ENCODE assay signal across 8 mouse cellular contexts in genomic region chr11:35922205-35922873, GRCm38 (mm10). TPM values are rescaled to one million over a fixed set of nuclear protein-coding genes. Genes with fewer than 3 reads are reported as not detected.
DNase-seq lines count a peak whose midpoint lies in the region; ATAC-seq lines count a peak whose summit lies in the region.

No protein-coding gene starts in this region.

- no peak; the same call in 1 of the 2 replicates for ATAC-seq in heart, embryonic 16.5 days (replicated peaks; ENCODE audit: extremely low read depth, insufficient read depth, low FRiP score)
- no peak for ATAC-seq in heart, embryonic 11.5 days (replicated peaks; ENCODE audit: insufficient number of reproducible peaks, low FRiP score, low TSS enrichment)
- ATAC-seq in intestine, embryonic 16.5 days = peak; percentile 15

- H3K27me3 ChIP-seq in heart, embryonic 16.5 days (ENCODE audit: control insufficient read depth, insufficient read depth, low read length) = no peaks in the 10 kb centered on the region
- no peaks in the 10 kb centered on the region for H3K27me3 ChIP-seq in heart, embryonic 11.5 days (ENCODE audit: control insufficient read depth, insufficient read depth, low read length)
- no peaks in the 10 kb centered on the region for H3K27me3 ChIP-seq in intestine, embryonic 16.5 days (replicated peaks; ENCODE audit: control insufficient read depth, insufficient read depth, low read length)

- 34% methylated on average over 12 of the region's 12 CpGs for WGBS in heart, embryonic 16.5 days
- WGBS in heart, embryonic 11.5 days (ENCODE audit: insufficient replicate concordance) = 39% methylated on average over 12 of the region's 12 CpGs
- WGBS in intestine, embryonic 16.5 days = 22% methylated on average over 12 of the region's 12 CpGs

- no peak overlapping the region for H3K27ac ChIP-seq in heart, embryonic 16.5 days (ENCODE audit: low read length)
- no peak overlapping the region for H3K27ac ChIP-seq in heart, embryonic 11.5 days (ENCODE audit: low read depth, low read length)
- peak overlapping the region; percentile 29 for H3K27ac ChIP-seq in intestine, embryonic 16.5 days (ENCODE audit: low read length)

- H3K9ac ChIP-seq in heart, embryonic 16.5 days (ENCODE audit: low read length) = no peak overlapping the region
- H3K9ac ChIP-seq in heart, embryonic 11.5 days (ENCODE audit: low read depth, low read length) = no peak overlapping the region
- 0 out of 2 replicates have a peak overlapping the region, but pooled peaks have one; percentile 30 for H3K9ac ChIP-seq in intestine, embryonic 16.5 days (ENCODE audit: low read depth, low read length)

- peaks cover 3% of the 10 kb centered on the region; the same call in 1 of the 2 replicates for H3K9me3 ChIP-seq in heart, embryonic 16.5 days (replicated peaks; ENCODE audit: control insufficient read depth, low read length)
- H3K9me3 ChIP-seq in heart, embryonic 11.5 days (replicated peaks; ENCODE audit: control insufficient read depth, low read length) = no peaks in the 10 kb centered on the region; the same call in 1 of the 2 replicates
- H3K9me3 ChIP-seq in intestine, embryonic 16.5 days (ENCODE audit: control insufficient read depth, low read length) = no peaks in the 10 kb centered on the region

- no peaks in the 10 kb centered on the region for H3K4me1 ChIP-seq in heart, embryonic 16.5 days (ENCODE audit: control insufficient read depth, insufficient read depth, low read length)
- 0 out of 2 replicates have a peak, but pooled peaks cover 2% of the 10 kb centered on the region for H3K4me1 ChIP-seq in heart, embryonic 11.5 days (ENCODE audit: control insufficient read depth, insufficient read depth, low read length)
- peaks cover 48% of the 10 kb centered on the region for H3K4me1 ChIP-seq in intestine, embryonic 16.5 days (ENCODE audit: control insufficient read depth, insufficient read depth, low read length)

- DNase-seq in ZHBTc4 (ENCODE audit: low read depth, low spot score) = peak; percentile 63
- peak; percentile 32 for DNase-seq in lung, postnatal 14 days
- no peak for DNase-seq in right cerebral cortex, postnatal 25 days
- no peak for DNase-seq in frontal cortex, adult 2 months (ENCODE audit: extremely low spot score in 1 of 2, low spot score in 1 of 2)
- DNase-seq in spleen, postnatal 14 days (ENCODE audit: low spot score in 2 of 2) = no peak

- H3K4me2 ChIP-seq in heart, embryonic 16.5 days (ENCODE audit: low read depth, low read length) = peak overlapping the region; percentile 13; the same call in 1 of the 2 replicates
- H3K4me2 ChIP-seq in heart, embryonic 11.5 days = no peak overlapping the region
- H3K4me2 ChIP-seq in intestine, embryonic 16.5 days (ENCODE audit: low read depth, low read length) = peak overlapping the region; percentile 28; the same call in 1 of the 2 replicates

- H3K36me3 ChIP-seq in heart, embryonic 16.5 days (ENCODE audit: control insufficient read depth, insufficient read depth) = no peaks in the 10 kb centered on the region
- no peaks in the 10 kb centered on the region for H3K36me3 ChIP-seq in heart, embryonic 11.5 days (ENCODE audit: control insufficient read depth, insufficient read depth, low read length)
- H3K36me3 ChIP-seq in intestine, embryonic 16.5 days (ENCODE audit: control insufficient read depth, insufficient read depth, low read length) = no peaks in the 10 kb centered on the region

- H3K4me3 ChIP-seq in heart, embryonic 16.5 days (ENCODE audit: low read length) = no peak overlapping the region
- H3K4me3 ChIP-seq in heart, embryonic 11.5 days (ENCODE audit: low read depth, low read length) = no peak overlapping the region
- H3K4me3 ChIP-seq in intestine, embryonic 16.5 days (ENCODE audit: low read length) = no peak overlapping the region

RNA-seq across cellular contexts. Expression of gene Wwc1, which starts 58.0 kb away (rescaled TPM):
- 0.77 and 3.0 TPM in 2 replicates for polyA plus RNA-seq in heart, embryonic 16.5 days (2015; fragmentation: Nextera tagmentation; extraction: Ambion mirVana)
- 2.5 and 2.9 TPM in 2 replicates for polyA plus RNA-seq in heart, embryonic 11.5 days (2014; fragmentation: Nextera tagmentation; extraction: Ambion mirVana)
- 8.5 and 9.0 TPM in 2 replicates for polyA plus RNA-seq in intestine, embryonic 16.5 days (2015; fragmentation: Nextera tagmentation; extraction: Ambion mirVana)
- polyA plus RNA-seq in frontal cortex, adult 2 months (2012; rRNA removed) = 66.6 and 79.1 TPM in 2 replicates

Comparison
In these comparisons a context has a peak if more than half of its experiments do, and no peak if none do; other contexts are left out.
1. DNase-seq: peak in ZHBTc4 (single experiment) and lung, postnatal 14 days (single experiment); none in right cerebral cortex, postnatal 25 days (single experiment), frontal cortex, adult 2 months (0 of 2) and spleen, postnatal 14 days (0 of 2).